ENCODE assay signal across 14 mouse cellular contexts in genomic region chr19:47224743-47225142, GRCm38 (mm10). TPM values are rescaled to one million over a fixed set of nuclear protein-coding genes. Genes with fewer than 3 reads are reported as not detected.
A peak's percentile ranks its signal among the peaks of the same experiment; 100 is the strongest.
DNase-seq lines count a peak whose midpoint lies in the region; ATAC-seq lines count a peak whose summit lies in the region.
"Had no signal": no experiment of that assay in that cellular context is flagged by ENCODE, and none has a peak within 500 bp of the region (broad histone marks: within the 10 kb centered on the region; RNA-seq: fewer than 3 reads in every experiment).

No protein-coding gene starts in this region.

- no peak for ATAC-seq in frontal cortex, adult (ENCODE audit: low TSS enrichment)
- ATAC-seq: inflammation-experienced regulatory T-cells, adult 6 months had no signal

- DNase-seq in layer of hippocampus, adult 11-12 months (ENCODE audit: low spot score): peak; percentile 41
- DNase-seq in layer of hippocampus, adult 8-10 months (ENCODE audit: low spot score in 2 of 2): no peak
- DNase-seq in B cell, adult 2 months: peak; percentile 41 to 56
- DNase-seq in lung, postnatal 36 days: peak; percentile 62
- no peak for DNase-seq in gastrocnemius, postnatal 25 days
- DNase-seq: right cerebral cortex, postnatal 14 days; thymus, adult 18-20 months had no signal

- peaks cover 4% of the 10 kb centered on the region for H3K4me1 ChIP-seq in brown adipose tissue, adult 24 weeks (ENCODE audit: control insufficient read depth, insufficient read depth, insufficient read length, low read length)

- H3K4me3 ChIP-seq in brown adipose tissue, adult 24 weeks (ENCODE audit: insufficient read depth, low read depth, low read length): no peak overlapping the region
- H3K4me3 ChIP-seq: forebrain, embryonic 10.5 days; heart, embryonic 13.5 days; neural tube, embryonic 13.5 days had no signal

- 0 out of 2 replicates have a peak overlapping the region, but pooled peaks have one; percentile 34 for H3K27ac ChIP-seq in brown adipose tissue, adult 24 weeks (replicated peaks; ENCODE audit: low read depth, low read length)
- H3K27ac ChIP-seq: forebrain, embryonic 10.5 days; heart, embryonic 13.5 days; neural tube, embryonic 13.5 days had no signal

RNA-seq across cellular contexts. Expression of gene Neurl1a, which starts 46.1 kb away (rescaled TPM):
- total RNA-seq in layer of hippocampus, adult 8-10 months (2022): 100 to 1,000 TPM; 144 to 170 (median 155) TPM
- 5.7 and 5.8 TPM in 2 replicates for polyA plus RNA-seq in brown adipose tissue, adult 24 weeks (2012; ENCODE audit: insufficient read depth, insufficient read length, missing spikeins)
- 100 to 1,000 TPM in 1 of 2 experiments, 10 to 100 TPM in 1; 98.2 to 105 TPM for total RNA-seq in gastrocnemius, postnatal 25 days (2021)
- polyA plus RNA-seq: G1E had no signal

Comparison
In these comparisons a context has a peak if more than half of its experiments do, and no peak if none do; other contexts are left out.
1. DNase-seq: peak in layer of hippocampus, adult 11-12 months (single experiment), B cell, adult 2 months (2 of 2) and lung, postnatal 36 days (single experiment); none in layer of hippocampus, adult 8-10 months (0 of 2) and gastrocnemius, postnatal 25 days (single experiment).